Mouse (Mus musculus) kidney, embryonic 16.5 days (tissue): ENCODE data around the gene Mfsd14a. TPM values are rescaled to one million over a fixed set of nuclear protein-coding genes. Genes with fewer than 3 reads are reported as not detected.
"Not testable (repeated sequence)": the region's sequence is repeated elsewhere in the genome, so short reads cannot be mapped to it uniquely, and the experiment has no call there.

Experiments used
- ATAC-seq: fragments of 200-750 bp; cut with Nextera tagmentation; 2 replicates; pipeline ENCODE4 v1.8.0; 2017; ENCODE audit warnings: moderate TSS enrichment; ENCODE audit not compliant: low FRiP score, low TSS enrichment
- H3K27ac ChIP-seq: fragments of 300-500 bp; sonication (generic); 2 replicates; pipeline ENCODE4 v1.5.1; 2014; ENCODE audit warnings: low read length
- H3K27me3 ChIP-seq: fragments of 300-500 bp; sonication (generic); 2 replicates; pipeline ENCODE4 v1.6.1; 2014; ENCODE audit warnings: low read length, control low read depth, mixed read lengths; ENCODE audit not compliant: insufficient read depth
- H3K36me3 ChIP-seq: fragments of 300-500 bp; sonication (generic); 2 replicates; pipeline ENCODE4 v1.6.1; 2014; ENCODE audit warnings: low read length, control low read depth, mixed read lengths; ENCODE audit not compliant: insufficient read depth
- H3K4me1 ChIP-seq: fragments of 300-500 bp; sonication (generic); 2 replicates; pipeline ENCODE4 v1.6.1; 2014; ENCODE audit warnings: low read length, control low read depth, mixed read lengths; ENCODE audit not compliant: insufficient read depth
- H3K4me2 ChIP-seq: fragments of 300-500 bp; sonication (generic); replicated peaks from 2 replicates; pipeline ENCODE4 v1.6.1; 2014; ENCODE audit warnings: low read depth, low read length
- H3K4me3 ChIP-seq: fragments of 300-500 bp; sonication (generic); 2 replicates; pipeline ENCODE4 v1.5.1; 2014; ENCODE audit warnings: mild to moderate bottlenecking, low read length
- H3K9ac ChIP-seq: fragments of 300-500 bp; sonication (generic); replicated peaks from 2 replicates; pipeline ENCODE4 v1.6.1; 2014; ENCODE audit warnings: low read length
- H3K9me3 ChIP-seq: fragments of 300-500 bp; sonication (generic); 2 replicates; pipeline ENCODE4 v1.6.1; 2016; ENCODE audit warnings: low read length, control low read depth
- WGBS: fragments of 180-500 bp; shearing (Covaris S2); extraction: QIAGEN DNeasy Blood & Tissue Kit; methylation state at CpG from one replicate; pipeline ENCODE4 v1.1.7; 2014; 5-methylcytosine and 5-hydroxymethylcytosine counted together
- polyA plus RNA-seq: library from polyadenylated mRNA; unstranded; fragments of >200 nt; fragmentation: Nextera tagmentation; extraction: Ambion mirVana; gene quantifications from 2 replicates; pipeline ENCODE4 v1.2.1, GENCODE M21; 2015

Gene Mfsd14a
- polyA plus RNA-seq, 1 experiment from 2014 or later: 104 TPM

DNA sequence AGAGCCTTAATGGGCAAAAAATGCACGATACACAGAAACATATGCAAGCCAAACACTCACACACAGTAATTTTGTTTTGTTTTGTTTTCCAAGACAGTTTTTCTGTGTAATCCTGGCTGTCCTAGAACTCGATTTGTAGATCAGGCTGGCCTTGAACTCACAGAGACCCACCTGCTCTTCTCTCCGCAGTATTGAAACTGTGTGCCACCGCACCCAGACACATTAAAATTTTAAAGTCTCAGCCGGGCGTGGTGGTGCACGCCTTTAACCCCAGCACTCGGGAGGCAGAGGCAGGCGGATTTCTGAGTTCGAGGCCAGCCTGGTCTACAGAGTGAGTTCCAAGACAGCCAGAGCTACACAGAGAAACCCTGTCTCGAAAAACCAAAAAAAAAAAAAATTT is 8.4 kb downstream of the Mfsd14a start:
- not testable (repeated sequence) for H3K9me3 ChIP-seq, H3K27me3 ChIP-seq, ATAC-seq, H3K36me3 ChIP-seq, H3K4me1 ChIP-seq, H3K4me3 ChIP-seq, H3K4me2 ChIP-seq, H3K9ac ChIP-seq, H3K27ac ChIP-seq
- WGBS: 95% methylated on average over 11 of the region's 11 CpGs

- Histone ChIP-seq H3K4me2 (no peak overlapping the region), H3K4me3 (no peak overlapping the region), H3K4me1 (peaks cover 3% of the 10 kb centered on the region; the same call in 1 of the 2 replicates), H3K9me3 (no peaks in the 10 kb centered on the region), H3K36me3 (peaks cover 11% of the 10 kb centered on the region; the same call in 1 of the 2 replicates), H3K27me3 (no peaks in the 10 kb centered on the region), H3K9ac (no peak overlapping the region), H3K27ac (no peak overlapping the region)
- no peak for ATAC-seq
- 78% methylated on average over 5 of the region's 5 CpGs for WGBS
Observed at GRCm38 (mm10) chr3:116653278-116653945, 9.1 kb downstream of the Mfsd14a start.

DNA sequence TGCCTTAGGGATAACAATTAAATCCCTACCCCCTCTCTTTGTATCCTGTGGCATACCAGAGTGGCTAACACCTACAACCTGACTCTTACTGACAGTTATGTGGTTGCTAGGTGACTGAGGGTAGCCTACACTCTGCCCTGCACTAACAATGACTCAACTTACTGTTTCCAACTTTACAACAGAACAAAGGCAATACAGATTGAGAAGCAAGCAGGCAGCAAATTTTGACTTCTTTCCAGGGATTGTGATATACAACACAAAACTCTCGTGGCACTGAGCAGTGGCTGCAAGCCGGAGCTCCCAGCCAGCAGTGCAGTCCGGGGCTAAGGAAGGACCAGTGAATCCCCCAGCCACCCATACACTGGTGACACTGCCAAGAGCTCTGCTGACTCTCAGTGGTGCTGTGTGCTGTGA is 10.4 kb downstream of the Mfsd14a start:
- Histone ChIP-seq H3K9ac (no peak overlapping the region), H3K27ac (no peak overlapping the region), H3K27me3 (no peaks in the 10 kb centered on the region), H3K4me1 (0 out of 2 replicates have a peak, but pooled peaks cover 3% of the 10 kb centered on the region), H3K9me3 (no peaks in the 10 kb centered on the region), H3K4me3 (no peak overlapping the region), H3K4me2 (no peak overlapping the region), H3K36me3 (peaks cover 11% of the 10 kb centered on the region; the same call in 1 of the 2 replicates)
- no peak for ATAC-seq
- 74% methylated on average over 3 of the region's 3 CpGs for WGBS

GRCm38 (mm10) chr3:116650698-116651097 is 11.8 kb downstream of the Mfsd14a start:
- Histone ChIP-seq H3K9ac (no peak overlapping the region), H3K4me1 (0 out of 2 replicates have a peak, but pooled peaks cover 3% of the 10 kb centered on the region), H3K27me3 (no peaks in the 10 kb centered on the region), H3K4me3 (no peak overlapping the region), H3K36me3 (peaks cover 18% of the 10 kb centered on the region; the same call in 1 of the 2 replicates), H3K9me3 (no peaks in the 10 kb centered on the region), H3K27ac (no peak overlapping the region), H3K4me2 (no peak overlapping the region)
- ATAC-seq: no peak
- 93% methylated on average over 9 of the region's 9 CpGs for WGBS

DNA sequence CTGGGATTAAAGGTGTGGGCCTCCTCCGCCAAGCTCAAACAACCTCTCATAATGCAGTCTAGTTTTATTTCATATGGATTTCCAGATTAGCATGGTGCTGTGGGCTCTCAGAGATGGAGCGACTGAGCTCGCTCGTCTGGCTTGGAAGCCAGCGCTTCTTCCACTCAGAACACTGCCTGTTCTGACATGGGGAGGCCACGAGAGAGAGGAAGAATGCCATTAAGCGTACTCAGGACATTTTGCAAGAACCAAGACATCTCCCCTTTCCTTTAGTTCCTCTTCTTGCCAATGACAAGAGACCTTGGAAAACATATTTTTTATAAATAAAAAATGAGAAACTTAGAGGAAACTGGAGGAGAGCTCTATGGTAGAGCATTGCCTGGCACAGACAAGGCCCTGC is 13.7 kb downstream of the Mfsd14a start:
- no peak overlapping the region for H3K4me3 ChIP-seq
- 0 out of 2 replicates have a peak, but pooled peaks cover 3% of the 10 kb centered on the region for H3K4me1 ChIP-seq
- no peak for ATAC-seq
- no peak overlapping the region for H3K9ac ChIP-seq
- H3K27me3 ChIP-seq: no peaks in the 10 kb centered on the region
- H3K4me2 ChIP-seq: no peak overlapping the region
- H3K36me3 ChIP-seq: peaks cover 29% of the 10 kb centered on the region
- H3K9me3 ChIP-seq: no peaks in the 10 kb centered on the region
- WGBS: 93% methylated on average over 7 of the region's 7 CpGs
- H3K27ac ChIP-seq: no peak overlapping the region

DNA sequence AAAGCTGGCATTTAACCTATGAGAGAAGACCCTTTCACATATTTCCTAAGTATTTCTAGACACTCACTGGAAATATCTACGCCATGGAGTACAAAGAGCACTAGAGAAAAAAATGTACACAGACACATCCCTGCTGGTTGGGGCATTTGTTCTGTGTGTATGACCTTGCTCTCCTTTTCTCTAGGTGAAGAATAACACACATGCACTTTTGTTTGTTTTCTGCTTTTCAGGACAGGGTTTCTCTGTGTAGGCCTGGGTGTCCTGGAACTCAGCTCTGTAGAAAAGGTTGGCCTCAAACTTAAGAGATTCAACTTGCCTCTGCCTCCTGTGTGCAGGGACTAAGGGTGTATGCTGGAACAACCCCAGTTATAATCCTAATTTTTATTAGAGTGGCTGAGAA is 16.1 kb downstream of the Mfsd14a start:
- H3K36me3 ChIP-seq: peaks cover 47% of the 10 kb centered on the region

GRCm38 (mm10) chr3:116642373-116642772 is 20.1 kb downstream of the Mfsd14a start:
- 95% methylated on average over 2 of the region's 2 CpGs for WGBS
- H3K27me3 ChIP-seq: no peaks in the 10 kb centered on the region
- H3K27ac ChIP-seq: no peak overlapping the region
- no peak overlapping the region for H3K9ac ChIP-seq
- no peak for ATAC-seq
- H3K4me1 ChIP-seq: no peaks in the 10 kb centered on the region
- H3K36me3 ChIP-seq: peaks cover 69% of the 10 kb centered on the region
- no peak overlapping the region for H3K4me3 ChIP-seq
- no peaks in the 10 kb centered on the region for H3K9me3 ChIP-seq
- H3K4me2 ChIP-seq: no peak overlapping the region

More for the DNA sequence above, 16.1 kb downstream of the Mfsd14a start:
- Histone ChIP-seq H3K27me3 (no peaks in the 10 kb centered on the region), H3K4me2 (no peak overlapping the region), H3K4me1 (no peaks in the 10 kb centered on the region), H3K9ac (no peak overlapping the region), H3K9me3 (no peaks in the 10 kb centered on the region), H3K27ac (no peak overlapping the region), H3K4me3 (no peak overlapping the region)
- 90% methylated on average over 1 of the region's 1 CpGs for WGBS
- ATAC-seq: no peak

DNA sequence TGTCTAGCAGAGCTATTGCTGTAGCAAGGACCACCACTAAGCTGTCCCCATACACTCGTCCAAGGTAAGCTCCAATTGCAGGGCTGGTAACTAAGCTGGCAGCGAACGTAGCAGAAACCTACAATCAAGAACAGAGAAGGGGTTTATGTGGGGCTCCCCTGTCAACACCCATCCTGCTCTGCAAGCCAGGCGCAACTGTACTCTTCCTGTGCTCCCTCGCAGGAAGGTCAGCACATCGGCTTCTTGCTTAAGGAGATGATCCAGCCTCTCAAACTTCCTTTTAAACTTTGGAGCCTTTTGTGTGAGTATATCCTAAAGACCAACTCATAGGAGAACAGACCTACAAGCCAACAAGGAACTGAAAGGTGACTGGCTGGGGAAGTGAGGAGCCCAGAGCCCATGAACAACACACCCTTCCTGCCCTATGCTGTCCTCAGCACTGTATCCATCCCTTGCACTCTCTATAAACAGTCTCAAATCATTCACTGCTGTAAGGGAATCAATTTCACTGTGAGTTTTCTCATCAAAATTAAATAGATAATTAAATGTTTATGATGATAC is 20.6 kb downstream of the Mfsd14a start:
- no peak overlapping the region for H3K4me3 ChIP-seq
- no peaks in the 10 kb centered on the region for H3K9me3 ChIP-seq
- 89% methylated on average over 6 of the region's 6 CpGs for WGBS
- no peak overlapping the region for H3K4me2 ChIP-seq
- H3K27me3 ChIP-seq: no peaks in the 10 kb centered on the region
- no peak overlapping the region for H3K27ac ChIP-seq
- ATAC-seq: no peak
- no peaks in the 10 kb centered on the region for H3K4me1 ChIP-seq
- no peak overlapping the region for H3K9ac ChIP-seq
- H3K36me3 ChIP-seq: peaks cover 73% of the 10 kb centered on the region

DNA sequence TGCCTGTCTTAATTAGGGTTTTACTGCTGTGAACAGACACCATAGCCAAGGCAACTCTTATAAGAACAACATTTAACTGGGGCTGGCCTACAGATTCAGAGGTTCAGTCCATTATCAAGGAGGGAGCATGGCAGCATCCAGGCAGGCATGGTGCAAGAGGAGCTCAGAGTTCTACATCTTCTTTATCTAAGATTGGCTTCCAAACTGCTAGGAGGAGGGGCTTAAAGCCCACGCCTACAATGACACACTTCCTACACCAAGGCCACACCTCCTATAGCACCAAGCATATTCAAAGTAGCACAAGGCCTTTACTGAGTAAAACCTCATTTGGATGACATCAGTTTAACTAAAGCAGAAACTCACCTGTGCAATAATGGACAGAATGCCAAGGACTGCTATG is 22.5 kb downstream of the Mfsd14a start:
- WGBS: 86% methylated on average over 1 of the region's 1 CpGs
- no peak overlapping the region for H3K4me3 ChIP-seq
- H3K4me2 ChIP-seq: no peak overlapping the region
- H3K36me3 ChIP-seq: peaks cover 68% of the 10 kb centered on the region
- no peak overlapping the region for H3K9ac ChIP-seq
- no peaks in the 10 kb centered on the region for H3K9me3 ChIP-seq
- no peak for ATAC-seq
- no peaks in the 10 kb centered on the region for H3K4me1 ChIP-seq
- H3K27me3 ChIP-seq: no peaks in the 10 kb centered on the region
- H3K27ac ChIP-seq: no peak overlapping the region

DNA sequence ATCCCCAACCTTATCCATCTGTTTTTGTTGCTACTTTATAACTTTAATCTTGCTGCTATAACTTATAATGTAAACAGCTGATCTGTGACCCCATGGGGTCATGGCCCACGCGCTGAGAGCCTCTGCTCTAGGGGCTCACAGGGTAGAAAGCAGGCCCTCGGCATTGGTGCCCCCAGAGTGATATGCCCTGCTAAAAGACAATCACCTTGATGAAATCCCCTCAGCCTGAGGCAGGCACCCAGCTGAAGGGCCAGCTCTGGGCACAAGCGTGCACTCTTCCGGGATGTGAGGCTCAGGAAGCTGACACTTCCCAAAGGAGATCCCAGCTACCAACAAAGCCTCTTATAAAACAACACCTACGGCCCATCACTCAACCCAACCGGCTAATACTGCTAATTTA is 23.9 kb downstream of the Mfsd14a start:
- Histone ChIP-seq H3K27ac (no peak overlapping the region), H3K36me3 (peaks cover 74% of the 10 kb centered on the region), H3K4me1 (no peaks in the 10 kb centered on the region), H3K9ac (no peak overlapping the region), H3K4me2 (no peak overlapping the region), H3K4me3 (no peak overlapping the region), H3K27me3 (no peaks in the 10 kb centered on the region), H3K9me3 (no peaks in the 10 kb centered on the region)
- 76% methylated on average over 7 of the region's 7 CpGs for WGBS
- ATAC-seq: no peak
